Mouse (Mus musculus): ENCODE measurements around the gene Chst5. TPM values are rescaled to one million over a fixed set of nuclear protein-coding genes. Genes with fewer than 3 reads are reported as not detected.
"Not testable (repeated sequence)": the region's sequence is repeated elsewhere in the genome, so short reads cannot be mapped to it uniquely, and the experiment has no call there.

Chst5 gene
- total RNA-seq (2021), result under 1 TPM; 0.40 to 0.53 TPM
- long read RNA-seq, experiment 1, partial matches to known transcripts, result 0 of 2 reads
- long read RNA-seq, experiment 1, other reads (novel, unspliced or antisense), result 1 of 2 reads
- long read RNA-seq, experiment 2, partial matches to known transcripts, result 0 of 3 reads
- long read RNA-seq, experiment 2, other reads (novel, unspliced or antisense), result 1 of 3 reads

DNA sequence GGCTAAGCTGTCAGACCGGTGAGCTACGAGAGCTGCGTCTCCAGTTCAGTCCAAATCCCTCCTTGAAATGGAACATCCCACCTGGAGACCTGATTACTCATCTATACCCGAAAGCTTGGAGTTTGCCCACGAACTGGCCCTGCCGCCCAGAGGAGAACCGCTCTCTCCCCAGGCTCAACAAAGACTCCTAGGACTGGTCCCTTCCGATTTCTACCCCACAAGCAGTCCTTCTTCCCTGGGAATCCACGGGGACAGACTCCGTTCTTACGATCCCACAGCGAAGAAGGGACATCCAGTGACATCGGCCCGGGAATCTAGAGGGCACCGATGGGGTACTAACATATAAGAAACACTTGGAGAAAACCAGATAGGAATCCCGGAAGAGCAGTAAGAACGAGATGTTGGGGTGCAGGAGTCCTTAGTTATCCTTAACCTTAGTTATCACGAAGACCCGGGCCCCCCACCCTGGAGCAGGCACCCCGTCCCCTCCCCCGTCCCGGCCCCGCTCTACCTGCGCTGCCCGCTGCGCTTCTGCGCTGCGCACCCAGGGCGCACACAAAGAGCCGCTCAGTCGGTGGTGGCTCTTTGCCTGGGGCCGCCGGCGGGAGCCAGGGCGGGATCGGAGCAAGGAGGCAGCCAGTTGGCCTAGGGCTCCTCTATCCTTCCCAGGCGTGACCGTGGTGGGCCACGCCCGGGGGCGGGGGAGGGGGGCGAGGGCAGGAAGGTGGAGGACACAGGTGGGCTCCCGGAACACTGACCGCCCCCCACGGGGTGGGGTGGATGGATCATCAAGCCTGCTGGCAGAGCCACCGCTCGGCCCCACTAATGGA lies at the start of gene Chst5:
Gene Chst5, minus strand, starts transcription at position 827 of the 830 bp plus-strand sequence.
- DNase-seq (ENCODE audit: low spot score in 2 of 2), result no peak

DNA sequence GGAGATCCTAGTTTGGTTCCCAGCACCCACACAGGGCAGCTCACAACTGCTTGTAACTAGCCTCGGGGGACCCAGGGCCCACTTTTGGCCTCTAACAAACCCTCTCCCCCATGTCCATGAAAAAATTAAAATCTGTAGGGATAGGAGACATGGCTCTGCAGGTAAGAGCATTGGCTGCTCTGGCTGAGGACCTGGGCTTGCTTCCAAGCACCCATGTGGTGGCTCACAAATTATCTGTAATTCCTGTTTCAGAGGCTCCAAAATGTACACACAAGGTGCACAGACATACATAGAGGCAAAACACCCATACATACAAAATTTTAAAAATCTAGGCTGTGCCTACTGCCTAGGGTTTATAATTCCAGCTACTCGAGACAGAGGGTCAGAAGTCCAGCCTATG lies 47.0 kb upstream of the Chst5 start:
- DNase-seq (ENCODE audit: low spot score in 2 of 2), result no peak

DNA sequence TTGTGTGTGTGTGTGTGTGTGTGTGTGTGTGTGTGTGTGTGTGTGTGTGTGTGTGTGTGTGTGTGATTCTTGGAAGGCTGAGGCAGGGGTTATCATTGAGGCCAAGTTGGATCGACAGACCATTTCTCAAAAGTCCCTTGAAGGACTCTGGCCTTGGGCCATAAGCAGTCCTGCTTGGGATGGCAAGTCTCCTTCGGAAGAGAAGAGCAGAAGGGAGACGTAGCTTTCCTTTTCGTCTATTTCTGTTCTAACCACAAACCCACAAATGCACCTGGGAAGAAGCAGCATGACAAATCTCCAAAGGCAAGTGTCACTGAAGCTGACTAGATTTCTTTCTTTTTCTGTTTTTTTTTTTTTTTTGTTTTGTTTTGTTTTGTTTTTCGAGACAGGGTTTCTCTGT lies 45.6 kb upstream of the Chst5 start:
- no peak for DNase-seq (ENCODE audit: low spot score in 2 of 2)

DNA sequence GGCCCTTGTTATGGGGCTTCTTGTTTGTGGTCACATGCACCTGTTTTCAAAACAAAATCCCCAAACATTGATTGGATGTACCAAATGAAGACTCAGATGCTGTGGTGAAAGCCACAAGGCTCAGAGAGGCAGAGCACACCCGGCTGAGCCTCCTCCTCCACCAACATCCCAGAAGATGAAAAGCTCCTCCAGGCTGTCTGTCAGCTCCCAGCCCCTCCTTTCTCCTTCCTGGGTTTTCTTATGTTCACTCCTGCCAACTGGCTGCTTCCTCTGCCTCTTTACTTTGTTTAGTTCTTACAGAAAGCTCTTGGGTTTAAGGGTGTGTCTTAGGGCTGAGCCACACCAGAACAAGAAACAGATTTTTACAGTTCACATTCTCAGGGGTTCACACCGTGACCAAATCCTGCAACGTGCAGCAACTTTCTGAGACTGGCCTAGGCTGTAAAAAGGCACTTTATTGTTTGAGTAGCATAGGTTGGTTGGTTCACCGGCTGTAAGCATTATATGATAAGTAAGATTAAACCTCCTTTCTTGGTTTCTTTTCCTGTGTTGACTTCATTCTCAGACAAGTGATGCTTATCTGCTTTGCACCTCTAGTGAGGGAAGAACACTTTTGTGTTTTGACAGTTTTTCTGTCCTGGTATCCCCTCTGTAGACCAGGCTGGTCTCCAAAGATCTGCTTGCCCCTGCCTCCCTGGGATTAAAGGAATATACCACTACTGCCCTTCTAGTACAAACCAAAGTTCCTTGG lies 44.8 kb upstream of the Chst5 start:
- DNase-seq (ENCODE audit: low spot score in 2 of 2), result no peak

DNA sequence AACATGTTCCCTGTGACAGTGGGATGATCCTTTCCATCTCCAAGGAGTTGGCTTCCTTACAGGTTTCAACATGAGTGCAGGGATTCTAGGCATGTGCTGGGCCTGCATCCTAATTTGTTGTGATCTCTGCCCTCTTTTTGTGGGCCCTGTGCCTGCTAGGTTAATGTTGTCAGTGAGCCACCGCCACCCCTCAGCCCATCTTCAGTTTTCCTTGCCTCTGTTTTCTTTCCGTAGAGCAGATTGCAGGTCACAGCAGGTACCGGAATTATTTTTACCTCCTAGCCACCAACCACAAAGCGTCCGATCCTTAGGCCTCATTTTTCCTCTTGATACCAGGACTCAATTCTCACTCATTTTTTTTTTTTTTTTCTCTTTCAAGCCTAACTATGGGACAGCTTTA lies 41.7 kb upstream of the Chst5 start:
- DNase-seq (ENCODE audit: low spot score in 2 of 2), result no peak

DNA sequence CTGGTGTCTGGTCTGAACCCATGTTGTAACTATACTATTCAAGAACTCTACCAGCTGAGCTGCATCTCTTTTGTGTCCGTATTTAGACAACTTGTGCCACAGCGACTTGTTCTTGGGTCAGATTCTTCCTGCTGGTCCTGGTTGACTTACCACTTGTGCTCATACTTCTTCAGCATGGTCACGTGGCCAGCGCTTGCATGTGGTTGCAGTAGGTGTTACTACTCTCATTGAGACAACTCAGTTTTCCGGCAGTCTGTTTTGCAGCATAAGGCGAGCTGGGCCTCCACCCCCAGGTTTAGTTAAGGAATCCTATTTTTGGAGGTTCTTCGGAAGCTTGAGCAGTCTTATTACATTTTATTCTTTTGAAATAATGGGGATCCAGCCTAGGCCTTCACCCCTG lies 41.1 kb upstream of the Chst5 start:
- peak; percentile 65 to 69 for DNase-seq (ENCODE audit: low spot score in 2 of 2)

DNA sequence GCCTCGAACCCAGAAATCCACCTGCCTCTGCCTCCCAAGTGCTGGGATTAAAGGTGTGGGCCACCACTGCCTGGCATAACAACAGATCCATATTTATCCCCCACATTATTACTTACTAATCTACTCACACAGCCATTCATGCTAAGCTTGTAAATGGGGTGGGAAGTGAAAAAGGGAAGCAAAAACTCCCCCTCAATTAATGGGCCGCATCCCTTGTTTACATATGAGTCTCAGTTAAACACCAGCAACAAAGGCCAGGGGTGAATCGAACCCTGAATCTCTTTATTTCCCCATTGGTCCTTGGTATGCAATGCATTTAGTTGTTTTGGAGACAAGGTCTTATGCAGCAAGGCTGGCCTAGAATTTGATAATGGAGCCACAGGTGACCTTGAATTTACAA lies 40.6 kb upstream of the Chst5 start:
- DNase-seq (ENCODE audit: low spot score in 2 of 2), result no peak

DNA sequence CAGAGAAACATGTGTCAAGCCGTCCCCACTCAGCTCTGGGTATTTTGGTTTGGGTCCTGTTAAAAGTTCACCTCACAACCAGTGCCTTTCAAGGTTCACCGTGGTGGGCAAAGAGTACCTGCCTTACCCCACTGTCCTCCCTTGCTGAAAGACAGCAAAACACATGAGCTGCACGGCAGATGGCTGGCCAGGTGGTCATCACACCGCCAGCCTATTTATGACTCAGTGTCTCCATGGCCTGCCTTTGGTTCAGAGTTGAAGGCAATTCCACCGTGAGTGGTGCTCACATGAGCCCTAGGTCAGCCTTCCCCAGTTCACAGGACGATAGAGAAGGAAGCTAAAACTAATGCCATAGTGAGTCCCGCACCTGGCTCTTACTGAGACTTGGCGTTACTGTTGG lies 37.7 kb upstream of the Chst5 start:
- DNase-seq (ENCODE audit: low spot score in 2 of 2), result no peak

DNA sequence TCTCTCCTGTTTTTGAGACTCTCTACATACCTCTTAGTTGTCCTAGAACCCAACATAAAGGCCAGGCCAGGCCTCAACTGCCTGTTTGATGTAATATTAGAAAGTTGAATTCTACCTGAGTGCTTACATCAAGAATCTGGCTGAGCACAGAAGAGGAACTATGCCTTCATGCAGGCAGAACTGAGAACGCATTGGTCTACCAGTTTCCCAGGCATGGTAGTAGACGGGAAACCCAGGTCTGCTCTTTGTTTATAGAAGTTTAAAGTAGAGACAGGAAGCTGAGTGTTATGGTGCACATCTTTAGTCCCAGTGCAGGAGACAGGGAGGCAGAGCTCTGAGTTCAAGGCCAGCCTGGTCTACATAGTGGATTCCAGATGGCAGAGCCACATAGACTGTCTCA lies 36.9 kb upstream of the Chst5 start:
- DNase-seq (ENCODE audit: low spot score in 2 of 2), result no peak

DNA sequence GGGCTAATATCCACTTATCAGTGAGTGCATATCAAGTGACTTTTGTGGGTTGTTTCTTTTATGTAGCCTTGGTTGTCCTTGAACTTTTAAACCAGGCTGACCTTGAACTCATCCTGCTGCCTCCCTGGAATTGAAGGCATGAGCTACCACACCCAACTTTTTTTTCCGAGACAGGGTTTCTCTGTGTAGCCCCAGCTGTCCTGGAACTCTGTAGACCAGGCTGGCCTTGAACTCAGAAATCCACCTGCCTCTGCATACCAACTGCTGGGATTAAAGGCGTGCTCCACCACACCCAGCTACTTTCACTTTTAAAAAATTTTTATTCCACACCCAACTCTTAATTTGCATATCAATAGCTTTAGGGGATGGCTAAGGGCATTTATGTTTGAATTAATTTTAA lies 33.3 kb upstream of the Chst5 start:
- DNase-seq (ENCODE audit: low spot score in 2 of 2), result no peak

DNA sequence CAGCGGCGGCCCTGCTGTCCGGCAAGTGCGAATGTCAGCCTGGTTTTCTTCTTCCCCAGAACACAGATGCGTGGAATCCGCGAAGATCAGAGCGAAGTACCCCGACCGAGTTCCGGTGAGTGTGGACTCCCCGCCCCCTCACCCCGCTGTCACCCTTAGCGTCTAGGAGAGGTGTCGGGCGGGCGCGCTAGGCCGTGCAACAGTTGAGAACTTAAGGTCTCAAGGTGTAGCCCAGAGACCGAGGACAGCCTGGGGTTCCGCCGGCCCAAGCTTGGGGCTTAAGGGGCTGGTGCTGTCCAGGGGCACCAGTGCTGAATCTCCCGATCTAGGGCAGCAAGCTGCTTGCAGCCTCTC lies 30.8 kb upstream of the Chst5 start:
- peak; percentile 25 to 32 for DNase-seq (ENCODE audit: low spot score in 2 of 2)

DNA sequence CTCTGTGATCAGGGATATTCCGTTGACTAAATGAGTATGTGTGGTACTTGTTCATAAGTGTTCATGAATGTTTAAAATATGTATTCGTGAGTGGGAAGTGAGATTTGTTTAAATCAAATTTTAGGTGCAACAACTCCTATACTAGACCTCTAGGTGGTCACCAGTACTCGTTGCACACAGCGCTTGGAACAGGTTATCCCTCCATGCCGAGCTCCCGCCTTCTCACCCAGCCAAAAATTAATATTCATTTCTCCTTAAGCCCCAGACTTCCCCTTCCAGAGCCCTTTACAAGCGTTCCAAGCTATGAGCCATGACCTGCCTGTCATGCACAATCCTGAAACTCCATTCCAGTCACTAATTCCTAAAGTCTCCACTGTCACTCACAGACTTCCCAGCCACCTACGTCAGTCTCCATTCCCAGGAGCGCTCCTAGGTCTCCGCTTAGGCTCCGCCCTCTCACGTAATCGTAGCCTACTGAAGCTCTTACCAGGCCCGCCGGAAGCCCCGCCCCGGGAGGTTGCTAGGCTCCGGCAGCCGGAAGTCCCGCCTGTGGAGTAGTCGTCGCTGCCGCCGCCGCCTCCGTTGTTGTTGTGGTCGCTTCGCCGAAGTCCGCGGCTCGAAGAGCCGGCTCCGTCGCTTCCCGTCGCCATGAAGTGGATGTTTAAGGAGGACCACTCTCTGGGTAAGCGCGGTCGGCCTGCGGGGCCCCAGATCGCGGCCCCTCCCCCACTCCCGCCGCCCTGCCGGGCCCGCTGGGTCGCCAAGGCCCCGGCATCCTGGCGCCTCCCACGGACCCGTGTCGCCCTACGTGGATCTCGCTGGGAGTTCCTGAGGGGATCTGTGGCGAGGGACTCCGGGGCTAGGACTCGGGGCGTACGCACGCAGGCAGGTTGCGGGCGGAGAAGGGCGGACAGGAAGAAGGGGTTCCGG lies 30.2 kb upstream of the Chst5 start, which contains the start of gene Gabarapl2:
Gene Gabarapl2, plus strand, starts transcription at position 533 of the 930 bp plus-strand sequence.
- peak; percentile 98 for DNase-seq (ENCODE audit: low spot score in 2 of 2)

DNA sequence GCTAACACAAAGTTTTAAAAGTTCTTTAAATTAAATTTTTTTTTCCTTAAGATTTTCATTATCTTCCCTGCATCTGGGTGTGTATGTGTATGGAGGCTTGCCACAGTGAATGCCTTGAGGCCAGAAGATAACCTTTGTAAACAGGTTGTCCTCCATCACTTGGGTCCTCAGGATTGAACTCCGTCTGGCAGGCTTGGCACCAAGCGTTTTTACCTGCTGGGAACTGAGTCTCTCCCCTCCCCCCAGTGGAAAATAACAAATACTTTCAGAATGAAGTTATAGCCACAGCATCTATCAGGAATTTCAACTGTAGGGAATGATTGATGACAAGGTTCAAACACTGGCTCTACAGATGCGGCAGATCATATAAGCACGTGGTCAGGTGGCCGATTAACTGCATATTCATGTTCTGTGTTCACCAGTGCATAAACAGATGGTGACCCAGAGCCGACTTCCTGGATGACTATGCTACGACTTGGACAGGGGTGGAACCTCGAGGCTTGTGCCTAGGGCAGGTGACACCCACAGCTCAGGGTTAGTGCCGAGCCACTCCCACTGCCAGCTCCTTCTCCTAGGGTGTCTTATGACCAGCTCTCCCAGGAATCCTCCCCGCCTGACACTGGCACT lies 29.4 kb upstream of the Chst5 start:
- peak in 1 of 2 experiments; percentile 20 for DNase-seq (ENCODE audit: low spot score in 2 of 2)

DNA sequence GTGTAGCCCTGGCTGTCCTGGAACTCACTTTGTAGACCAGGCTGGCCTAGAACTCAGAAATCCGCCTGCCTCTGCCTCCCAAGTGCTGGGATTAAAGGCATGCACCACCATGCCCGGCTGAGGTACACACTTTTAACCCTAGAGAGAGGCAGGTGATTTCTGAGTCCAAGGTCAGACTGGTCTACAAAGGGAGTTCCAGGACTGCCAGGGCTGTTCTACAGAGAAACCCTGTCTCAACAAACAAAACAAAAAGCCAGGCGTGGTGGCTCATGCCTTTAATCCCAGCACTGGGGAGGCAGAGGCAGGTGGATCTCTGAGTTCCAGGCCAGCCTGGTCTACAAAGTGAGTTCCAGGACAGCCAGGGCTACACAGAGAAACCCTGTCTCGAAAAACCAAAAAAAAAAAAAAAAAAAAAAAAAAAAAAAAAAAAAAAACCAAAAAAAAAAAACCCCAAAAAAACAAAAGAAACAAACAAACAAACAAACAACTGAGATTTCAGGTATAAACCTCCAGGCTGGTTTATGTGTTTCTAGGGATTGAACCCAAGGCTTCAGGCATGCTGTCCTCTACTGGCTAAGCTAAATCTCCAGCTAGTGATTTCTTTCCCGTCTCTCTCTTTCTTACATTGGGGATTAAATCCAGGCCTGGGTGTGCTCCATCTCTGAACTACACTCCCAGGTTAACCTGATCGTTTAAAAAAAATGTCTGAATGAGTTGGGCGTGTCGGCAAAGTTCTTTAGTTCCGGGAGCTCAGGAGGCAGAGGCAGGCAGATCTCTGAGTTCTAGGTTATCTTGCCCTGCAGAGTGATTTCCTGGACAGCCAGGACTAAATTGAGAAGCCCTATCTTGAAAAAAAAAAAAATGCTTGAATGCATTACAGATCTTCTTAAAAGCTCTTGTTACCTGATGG lies 28.1 kb upstream of the Chst5 start:
- not testable (repeated sequence) for DNase-seq (ENCODE audit: low spot score in 2 of 2)

DNA sequence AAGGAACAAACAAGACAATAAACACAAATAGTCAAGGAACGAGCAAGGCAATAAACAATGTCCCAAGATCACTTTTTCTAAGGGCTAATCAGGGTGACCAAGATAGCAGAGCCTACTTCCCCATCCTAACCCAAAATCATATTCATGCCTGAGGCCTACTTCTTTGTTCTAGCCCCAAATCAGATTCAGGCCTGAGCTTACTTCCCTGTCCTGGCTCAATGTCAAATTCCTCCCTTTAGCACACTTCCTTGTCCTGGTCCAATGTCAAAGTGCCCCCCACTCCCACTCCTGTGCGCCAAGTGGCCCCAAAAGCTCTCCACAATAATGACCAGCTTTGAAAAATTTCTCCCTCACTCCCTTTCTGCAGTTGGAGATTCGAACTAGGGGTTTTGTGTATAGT lies 26.9 kb upstream of the Chst5 start:
- no peak for DNase-seq (ENCODE audit: low spot score in 2 of 2)

DNA sequence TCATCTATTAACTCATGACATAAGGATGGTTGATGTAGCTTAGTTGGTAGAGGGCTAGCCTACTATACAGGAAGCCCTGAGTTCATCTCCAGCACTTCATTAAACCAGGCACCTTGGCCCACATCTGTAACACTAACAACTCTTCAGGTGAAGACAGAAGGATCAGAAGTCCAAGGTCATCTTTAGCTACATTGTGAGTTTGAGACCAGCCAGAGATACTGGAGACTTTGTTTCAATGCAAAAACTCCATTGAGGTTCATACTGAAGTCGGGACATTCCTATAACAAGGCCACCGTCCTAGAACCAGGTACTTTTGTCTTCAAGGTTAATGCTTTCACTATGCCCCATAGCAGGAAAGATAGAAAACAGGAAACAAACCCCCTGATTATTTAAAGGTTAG lies 24.0 kb upstream of the Chst5 start:
- DNase-seq (ENCODE audit: low spot score in 2 of 2), result no peak

DNA sequence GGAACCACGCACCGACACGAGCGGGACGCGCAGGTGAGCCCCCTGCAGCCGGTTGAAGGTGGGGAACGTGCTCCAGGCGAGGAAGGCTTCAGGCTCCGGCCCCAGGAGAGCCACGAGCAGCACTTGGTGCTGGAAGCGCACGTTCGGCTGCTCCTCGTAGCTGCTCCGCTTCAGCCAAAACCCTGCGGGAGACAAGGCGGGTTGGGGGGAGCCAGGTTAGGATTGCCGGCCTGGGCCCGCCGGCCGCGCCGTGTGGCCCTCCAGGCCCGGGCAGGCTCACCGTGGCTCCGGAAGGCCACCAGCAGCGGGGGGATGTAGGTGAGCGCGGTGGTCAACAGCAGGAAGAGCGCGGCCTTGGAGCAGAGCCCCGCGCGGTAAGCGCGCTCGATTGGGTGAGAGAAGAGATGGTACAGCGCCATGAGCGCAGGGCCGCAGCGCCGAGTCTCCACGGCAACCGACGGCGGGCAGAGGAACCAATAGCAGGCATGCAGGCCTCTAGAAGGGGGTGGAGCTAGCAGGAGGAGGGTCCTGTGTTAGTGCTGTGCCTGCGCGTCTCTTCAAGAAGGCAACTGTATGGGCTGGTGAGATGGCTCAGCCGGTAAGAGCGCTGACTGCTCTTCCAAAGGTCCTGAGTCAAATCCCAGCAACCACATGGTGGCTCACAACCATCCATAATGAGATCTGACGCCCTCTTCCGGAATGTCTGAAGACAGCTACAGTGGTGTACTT lies 23.3 kb upstream of the Chst5 start, which contains the start of gene Tmem231:
Gene Tmem231, minus strand, starts transcription at position 534 of the 729 bp plus-strand sequence.
- peak; percentile 84 to 94 for DNase-seq (ENCODE audit: low spot score in 2 of 2)

DNA sequence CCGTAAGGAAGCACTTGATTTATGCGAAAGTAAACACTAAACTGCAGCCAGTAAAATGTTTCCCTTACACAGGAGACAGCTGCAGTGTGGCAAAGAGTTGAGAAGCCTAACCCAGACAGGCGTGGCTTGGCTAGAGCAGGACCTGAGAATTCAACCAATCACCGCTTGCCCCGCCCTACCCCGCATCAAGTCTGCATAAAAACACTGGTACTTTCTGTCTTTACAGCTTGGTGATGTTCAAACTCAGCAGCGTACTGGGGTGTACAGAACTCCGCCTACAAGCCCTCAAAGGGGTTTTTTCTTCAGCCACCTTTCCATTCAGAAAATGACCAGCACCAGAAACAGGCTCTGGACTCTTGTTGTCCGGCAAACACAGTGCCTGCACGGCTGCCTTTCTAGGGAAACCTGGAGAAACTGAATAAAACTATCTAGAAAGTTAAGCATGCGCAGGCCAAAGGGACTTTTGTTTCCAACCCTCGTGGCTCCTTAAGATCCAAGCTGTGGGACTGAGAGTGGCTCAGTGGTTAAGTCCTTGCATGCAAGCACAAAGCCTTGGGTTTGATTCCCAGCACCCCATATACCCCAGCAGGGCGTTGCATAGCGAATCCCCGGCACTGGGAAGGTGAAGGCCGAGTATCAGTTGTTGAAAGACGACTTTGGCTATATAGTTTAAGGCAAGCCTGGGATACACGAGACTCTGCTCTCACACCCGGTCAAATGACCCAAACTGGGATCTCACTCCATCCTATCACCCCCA lies 22.5 kb upstream of the Chst5 start:
- DNase-seq (ENCODE audit: low spot score in 2 of 2), result peak; percentile 17 to 32

Data from left cerebral cortex, adult 18-20 months (tissue).